In the genomic region with DNA sequence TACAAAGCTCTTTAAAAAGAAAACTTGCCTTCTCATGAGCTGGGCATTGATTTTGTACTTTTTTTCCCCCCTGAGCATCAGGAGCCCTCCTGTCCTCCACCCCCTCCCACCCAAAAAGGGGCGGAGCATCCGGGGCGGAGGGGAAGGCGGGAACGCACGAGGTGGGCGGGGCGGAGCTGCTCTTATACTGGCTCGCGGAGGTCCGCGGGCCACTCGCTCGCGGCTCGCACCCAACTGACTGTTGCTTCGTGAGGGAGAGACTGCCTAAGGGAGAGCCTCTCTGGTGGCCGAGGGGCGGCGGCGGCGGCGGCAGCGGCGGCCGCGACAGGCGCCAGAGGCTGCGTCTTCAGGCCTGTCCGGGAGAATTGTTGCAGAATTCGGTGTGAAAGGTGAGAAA, we compare ENCODE assay signal across 8 mouse cellular contexts. TPM values are rescaled to one million over a fixed set of nuclear protein-coding genes. Genes with fewer than 3 reads are reported as not detected.
DNase-seq lines count a peak whose midpoint lies in the region; ATAC-seq and TF ChIP-seq lines count a peak whose summit lies in the region.

A gene (plus strand): TSS at position 214 of the 397 bp plus-strand sequence.

- H3K27ac ChIP-seq in hindbrain, embryonic 11.5 days (ENCODE audit: low read depth, low read length) = no peak within 1 kb of the TSS
- H3K27ac ChIP-seq in spleen, adult 2 months (ENCODE audit: insufficient read depth, low read length) = no peak within 1 kb of the TSS

- no peak for TF ChIP-seq POLR2A in spleen, adult 2 months (IDR thresholded peaks at IDR 0.05; ENCODE audit: low read depth, low read length)

- 22% methylated on average over 17 of the region's 31 CpGs for WGBS in hindbrain, embryonic 11.5 days
- 30% methylated on average over 31 of the region's 31 CpGs for whole genome bisulfite sequencing in spleen, adult 2 months

- no peaks in the 10 kb centered on the region for H3K4me1 ChIP-seq in hindbrain, embryonic 11.5 days (replicated peaks; ENCODE audit: control insufficient read depth, insufficient read depth, low read length)
- no peaks in the 10 kb centered on the region for H3K4me1 ChIP-seq in spleen, adult 2 months (ENCODE audit: control insufficient read depth, insufficient read depth, insufficient read length)

- ATAC-seq in hindbrain, embryonic 11.5 days (ENCODE audit: low FRiP score) = peak; percentile 93
- peak; percentile 89 for ATAC-seq in megakaryocyte-erythroid progenitor cell, adult 5-6 weeks (replicated peaks; ENCODE audit: low FRiP score, low TSS enrichment, poor library complexity, severe bottlenecking)
- ATAC-seq in monocyte, adult 5-6 weeks (replicated peaks; ENCODE audit: insufficient number of reproducible peaks, low FRiP score, low TSS enrichment, poor library complexity, severe bottlenecking) = no peak

- DNase-seq in ZHBTc4 (ENCODE audit: low read depth, low spot score) = peak; percentile 76
- peak; percentile 78 to 88 for DNase-seq in cerebellum, postnatal 10 days
- DNase-seq in frontal cortex, postnatal 14 days (ENCODE audit: low spot score in 2 of 2) = peak; percentile 6 to 26
- peak; percentile 73 for DNase-seq in hindbrain, embryonic 11.5 days (ENCODE audit: low spot score)
- peak; percentile 16 to 25 for DNase-seq in layer of hippocampus, postnatal 36 days
- peak in 1 of 2 experiments; percentile 6 for DNase-seq in spleen, adult 2 months (ENCODE audit: low read depth in 1 of 2, low spot score in 2 of 2)

- no peak within 1 kb of the TSS for H3K9ac ChIP-seq in hindbrain, embryonic 11.5 days (ENCODE audit: low read depth, low read length)

- no peaks in the 10 kb centered on the region for H3K9me3 ChIP-seq in hindbrain, embryonic 11.5 days (ENCODE audit: control insufficient read depth, low read length)

- peak within 1 kb of the TSS; percentile 29 for H3K4me3 ChIP-seq in hindbrain, embryonic 11.5 days (ENCODE audit: low read depth, low read length)
- peak within 1 kb of the TSS; percentile 8; the same call in 1 of the 2 replicates for H3K4me3 ChIP-seq in spleen, adult 2 months (ENCODE audit: extremely low read depth, insufficient read depth, insufficient read length)

- TF ChIP-seq CTCF in spleen, adult 2 months (IDR thresholded peaks at IDR 0.05; ENCODE audit: extremely low read depth, insufficient read depth, insufficient read length, insufficient replicate concordance) = no peak

- peak within 1 kb of the TSS; percentile 49 for H3K4me2 ChIP-seq in hindbrain, embryonic 11.5 days (replicated peaks; ENCODE audit: low read depth, low read length)

- H3K36me3 ChIP-seq in hindbrain, embryonic 11.5 days (ENCODE audit: control insufficient read depth, insufficient read depth, low read length) = no peaks in the 10 kb centered on the region
- H3K36me3 ChIP-seq in spleen, adult 2 months (ENCODE audit: control insufficient read depth, insufficient read depth, low read length) = no peaks in the 10 kb centered on the region

- H3K27me3 ChIP-seq in hindbrain, embryonic 11.5 days (ENCODE audit: control insufficient read depth, insufficient read depth, low read length) = no peaks in the 10 kb centered on the region
- no peaks in the 10 kb centered on the region for H3K27me3 ChIP-seq in spleen, adult 2 months (ENCODE audit: control insufficient read depth, insufficient read depth, low read length)

RNA-seq across cellular contexts. Expression of the gene that starts here (rescaled TPM):
- polyA plus RNA-seq in hindbrain, embryonic 11.5 days (2014; fragmentation: Nextera tagmentation; extraction: Ambion mirVana) = 17.1 and 18.3 TPM in 2 replicates
- 1 to 10 TPM; 4.0 TPM for total RNA-seq in layer of hippocampus, postnatal 36 days (2021)
- total RNA-seq in megakaryocyte-erythroid progenitor cell, adult 5-6 weeks (2014; fragmentation: Nextera tagmentation) = 0.40 TPM in 1 of 2 replicates, not detected in the other
- total RNA-seq in megakaryocyte-erythroid progenitor cell, adult 5-6 weeks (2017) = 0.19 TPM in 1 of 2 replicates, not detected in the other
- 0.07 TPM in 1 of 2 replicates, not detected in the other for polyA plus RNA-seq in spleen, adult 2 months (2012; rRNA removed)
- total RNA-seq in monocyte, adult 5-6 weeks (2017) = not detected in 3 replicates

Comparison
In these comparisons a context has a peak if more than half of its experiments do, and no peak if none do; other contexts are left out.
1. RNA of the gene that starts here (polyA plus RNA-seq): 17.1 to 18.3 TPM in hindbrain, embryonic 11.5 days; 0.07 TPM in spleen, adult 2 months; every median in the first group is over 10 times any median in the second.
2. Peak in ATAC-seq in megakaryocyte-erythroid progenitor cell, adult 5-6 weeks; RNA of the gene not detected or under 1 TPM.